Mouse (Mus musculus): ENCODE data around the gene Slc36a4. TPM values are rescaled to one million over a fixed set of nuclear protein-coding genes. Genes with fewer than 3 reads are reported as not detected.

Gene Slc36a4
- polyA plus RNA-seq, 1 experiment from 2014 or later, result 8.8 TPM

DNA sequence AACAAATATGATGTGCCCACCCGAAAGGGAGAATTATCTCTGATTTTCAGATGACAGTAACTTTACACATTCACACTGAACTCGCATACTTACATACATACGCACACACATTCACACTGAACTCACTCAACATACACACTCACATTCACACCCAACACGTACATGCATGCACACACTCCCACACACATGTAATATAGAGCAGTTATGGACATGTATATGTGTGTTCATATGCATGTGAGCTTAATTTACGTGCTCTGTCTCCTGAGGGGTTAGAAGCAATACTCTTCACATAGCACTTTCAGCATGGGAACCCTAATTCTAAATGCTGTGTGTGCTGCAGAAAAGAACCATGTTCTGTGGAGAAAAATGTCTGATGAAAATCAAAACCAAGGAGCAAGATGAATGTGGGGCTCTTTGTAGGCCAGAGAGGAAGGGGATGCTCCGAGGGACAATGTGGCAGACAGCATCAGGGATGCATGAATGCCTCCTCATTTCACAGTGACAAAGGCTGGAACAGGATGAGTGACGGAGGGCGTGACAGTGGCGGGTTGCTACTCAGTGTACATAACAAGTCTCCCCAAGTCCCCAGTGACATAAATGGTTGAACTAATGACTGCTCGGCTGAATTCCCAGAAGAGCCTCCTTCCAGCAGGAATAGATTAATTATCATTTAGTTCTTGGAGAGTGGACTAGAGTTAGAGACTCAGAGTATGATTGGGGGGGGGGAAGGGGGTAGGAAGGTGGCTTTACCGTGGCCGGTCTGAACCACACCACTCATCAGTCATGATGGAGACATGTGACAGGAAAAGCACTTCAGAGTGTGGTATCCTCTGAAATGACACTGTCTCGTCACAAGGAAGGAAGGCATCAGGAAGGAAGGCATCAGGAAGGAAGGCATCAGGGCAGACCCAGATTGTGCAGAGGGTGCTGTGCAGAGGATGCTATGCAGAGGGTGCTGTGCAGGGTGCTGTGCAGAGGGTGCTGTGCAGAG lies 22.5 kb downstream of the Slc36a4 start:
- H3K4me3 ChIP-seq (replicated peaks), result no peak overlapping the region
- H3K4me2 ChIP-seq (replicated peaks), result no peak overlapping the region
- 87% methylated on average over 13 of the region's 13 CpGs for WGBS
- no peaks in the 10 kb centered on the region for H3K9me3 ChIP-seq
- H3K9ac ChIP-seq, result no peak overlapping the region
- H3K36me3 ChIP-seq, result peaks cover 6% of the 10 kb centered on the region; the same call in 1 of the 2 replicates
- H3K4me1 ChIP-seq (replicated peaks), result no peaks in the 10 kb centered on the region
- no peaks in the 10 kb centered on the region for H3K27me3 ChIP-seq (replicated peaks)
- ATAC-seq, result no peak
- H3K27ac ChIP-seq, result no peak overlapping the region

DNA sequence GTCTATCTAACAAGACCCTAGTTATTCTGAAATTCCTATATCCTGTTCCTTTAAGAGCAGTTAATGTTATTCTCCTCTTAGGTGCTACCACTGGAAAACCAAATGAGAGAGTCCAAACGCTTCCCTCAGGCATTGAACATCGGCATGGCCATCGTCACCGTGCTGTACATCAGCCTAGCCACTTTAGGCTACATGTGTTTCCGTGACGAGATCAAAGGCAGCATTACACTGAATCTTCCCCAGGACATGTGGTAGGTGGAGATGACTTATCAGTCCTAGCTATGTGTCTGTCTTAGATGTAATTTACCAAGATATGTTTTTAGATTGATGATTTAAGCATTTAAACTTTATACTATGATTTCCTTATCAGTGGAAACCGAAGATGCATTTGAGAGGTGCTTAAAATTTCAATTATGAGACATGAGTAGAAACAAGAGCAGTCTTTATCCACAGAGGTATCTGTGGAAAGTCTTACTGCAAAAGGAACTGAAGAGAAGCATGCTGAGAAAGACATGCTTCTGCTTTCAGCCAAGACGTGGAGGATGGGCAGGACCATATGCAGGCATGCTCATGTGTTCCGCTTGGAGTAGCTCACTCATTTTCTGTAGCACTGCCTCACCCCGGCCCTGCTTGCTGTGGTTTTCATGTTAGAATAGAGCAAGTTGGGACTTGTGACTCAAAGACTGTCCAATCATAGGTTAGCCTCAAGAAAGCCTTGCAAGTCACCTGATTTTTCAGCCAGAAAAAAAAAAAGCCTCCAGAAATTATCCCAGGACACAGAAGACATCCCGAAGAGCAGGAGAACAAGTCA lies 24.7 kb downstream of the Slc36a4 start:
- Histone ChIP-seq H3K27ac (no peak overlapping the region), H3K4me2 (replicated peaks) (no peak overlapping the region), H3K9me3 (no peaks in the 10 kb centered on the region), H3K4me3 (replicated peaks) (no peak overlapping the region), H3K9ac (no peak overlapping the region), H3K36me3 (peaks cover 4% of the 10 kb centered on the region; the same call in 1 of the 2 replicates), H3K27me3 (replicated peaks) (no peaks in the 10 kb centered on the region), H3K4me1 (replicated peaks) (no peaks in the 10 kb centered on the region)
- WGBS, result 87% methylated on average over 11 of the region's 11 CpGs
- no peak for ATAC-seq

DNA sequence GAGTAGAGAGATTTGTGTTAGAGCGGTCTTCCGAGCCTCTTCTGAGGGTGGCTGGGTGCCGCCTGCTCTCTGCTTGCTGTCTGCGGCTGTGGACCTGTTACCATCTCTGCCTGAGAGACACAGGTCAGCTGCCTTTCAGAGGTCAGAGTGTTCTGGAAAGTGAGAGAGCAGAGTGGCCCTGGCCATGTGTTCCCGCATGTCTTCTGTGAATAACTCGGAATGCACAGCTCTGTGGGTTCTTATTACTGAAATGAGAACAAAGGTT lies 25.3 kb downstream of the Slc36a4 start:
- no peaks in the 10 kb centered on the region for H3K4me1 ChIP-seq (replicated peaks)
- H3K27me3 ChIP-seq (replicated peaks), result no peaks in the 10 kb centered on the region
- WGBS, result 94% methylated on average over 6 of the region's 6 CpGs
- no peaks in the 10 kb centered on the region for H3K9me3 ChIP-seq
- H3K4me2 ChIP-seq (replicated peaks), result no peak overlapping the region
- H3K36me3 ChIP-seq, result peaks cover 4% of the 10 kb centered on the region; the same call in 1 of the 2 replicates
- H3K4me3 ChIP-seq (replicated peaks), result no peak overlapping the region
- H3K27ac ChIP-seq, result no peak overlapping the region
- H3K9ac ChIP-seq, result no peak overlapping the region
- ATAC-seq, result no peak

DNA sequence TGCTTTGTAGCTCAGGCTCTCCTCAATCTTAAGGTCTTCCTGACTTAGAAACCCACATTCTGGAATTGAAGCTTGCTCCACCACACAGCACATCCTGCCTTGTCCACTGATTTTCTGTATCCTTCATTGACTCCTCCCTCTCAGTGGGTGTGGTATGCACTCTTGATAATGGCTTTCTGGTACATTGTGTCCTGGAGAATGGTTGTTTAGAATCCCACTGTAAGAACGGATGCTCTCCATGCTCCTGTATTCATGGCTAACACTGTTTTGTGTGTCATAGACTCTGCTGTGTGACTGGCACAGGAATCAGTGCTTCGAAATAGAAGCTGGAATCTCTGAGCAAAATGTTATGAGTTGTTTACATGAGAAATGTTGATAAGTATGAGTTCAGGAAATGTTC lies 28.0 kb downstream of the Slc36a4 start:
- Histone ChIP-seq H3K4me1 (replicated peaks) (no peaks in the 10 kb centered on the region), H3K9ac (no peak overlapping the region), H3K4me2 (replicated peaks) (no peak overlapping the region), H3K4me3 (replicated peaks) (no peak overlapping the region), H3K27me3 (replicated peaks) (no peaks in the 10 kb centered on the region), H3K36me3 (peaks cover 4% of the 10 kb centered on the region; the same call in 1 of the 2 replicates), H3K27ac (no peak overlapping the region), H3K9me3 (no peaks in the 10 kb centered on the region)
- 80% methylated on average over 2 of the region's 2 CpGs for WGBS
- ATAC-seq, result no peak

DNA sequence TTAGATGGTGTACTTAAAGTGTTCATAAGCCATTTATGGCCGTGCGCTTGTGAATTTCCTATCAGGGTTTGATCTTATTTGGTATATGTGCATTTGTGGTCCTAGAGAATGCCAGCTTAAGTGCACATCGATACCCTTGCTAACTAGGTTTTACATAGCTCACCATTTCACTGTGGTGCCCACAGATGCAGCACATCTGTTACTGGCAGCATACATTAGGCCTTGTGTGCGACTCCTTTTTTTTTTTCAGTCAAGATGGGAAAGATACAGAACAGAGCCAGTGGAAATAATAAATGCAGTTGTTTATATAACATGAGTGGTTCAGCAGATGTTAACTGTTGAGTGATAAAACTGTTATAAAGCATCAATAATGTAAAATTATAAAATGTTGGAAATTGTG lies 31.9 kb downstream of the Slc36a4 start:
- H3K9ac ChIP-seq, result no peak overlapping the region
- 63% methylated on average over 4 of the region's 4 CpGs for WGBS
- no peaks in the 10 kb centered on the region for H3K9me3 ChIP-seq
- no peaks in the 10 kb centered on the region for H3K4me1 ChIP-seq (replicated peaks)
- H3K27me3 ChIP-seq (replicated peaks), result no peaks in the 10 kb centered on the region
- H3K36me3 ChIP-seq, result 0 out of 2 replicates have a peak, but pooled peaks cover 1% of the 10 kb centered on the region
- ATAC-seq, result no peak
- no peak overlapping the region for H3K4me2 ChIP-seq (replicated peaks)
- H3K4me3 ChIP-seq (replicated peaks), result no peak overlapping the region
- no peak overlapping the region for H3K27ac ChIP-seq

DNA sequence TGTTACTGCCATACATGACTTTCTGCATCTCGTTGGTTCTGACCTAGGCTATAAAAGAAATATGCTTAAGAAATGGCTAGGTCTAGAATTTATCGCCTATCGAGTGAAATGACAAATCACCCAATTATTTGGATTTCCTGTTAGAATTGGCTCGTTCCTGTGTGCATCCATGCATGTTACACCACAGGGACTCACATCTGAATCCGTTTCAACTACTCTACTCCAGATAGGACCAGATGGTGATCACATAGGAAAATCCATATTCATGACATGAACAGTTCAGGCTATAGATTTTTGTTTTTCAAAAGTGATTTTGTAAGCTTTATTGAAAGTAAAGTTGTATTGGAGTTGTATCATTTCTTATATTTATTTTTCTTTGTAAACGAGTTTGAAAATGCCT lies 32.4 kb downstream of the Slc36a4 start:
- Histone ChIP-seq H3K9me3 (no peaks in the 10 kb centered on the region), H3K27ac (no peak overlapping the region), H3K4me2 (replicated peaks) (no peak overlapping the region), H3K4me1 (replicated peaks) (no peaks in the 10 kb centered on the region), H3K27me3 (replicated peaks) (no peaks in the 10 kb centered on the region), H3K4me3 (replicated peaks) (no peak overlapping the region), H3K9ac (no peak overlapping the region), H3K36me3 (no peaks in the 10 kb centered on the region)
- WGBS, result 60% methylated on average over 6 of the region's 6 CpGs
- ATAC-seq, result no peak

DNA sequence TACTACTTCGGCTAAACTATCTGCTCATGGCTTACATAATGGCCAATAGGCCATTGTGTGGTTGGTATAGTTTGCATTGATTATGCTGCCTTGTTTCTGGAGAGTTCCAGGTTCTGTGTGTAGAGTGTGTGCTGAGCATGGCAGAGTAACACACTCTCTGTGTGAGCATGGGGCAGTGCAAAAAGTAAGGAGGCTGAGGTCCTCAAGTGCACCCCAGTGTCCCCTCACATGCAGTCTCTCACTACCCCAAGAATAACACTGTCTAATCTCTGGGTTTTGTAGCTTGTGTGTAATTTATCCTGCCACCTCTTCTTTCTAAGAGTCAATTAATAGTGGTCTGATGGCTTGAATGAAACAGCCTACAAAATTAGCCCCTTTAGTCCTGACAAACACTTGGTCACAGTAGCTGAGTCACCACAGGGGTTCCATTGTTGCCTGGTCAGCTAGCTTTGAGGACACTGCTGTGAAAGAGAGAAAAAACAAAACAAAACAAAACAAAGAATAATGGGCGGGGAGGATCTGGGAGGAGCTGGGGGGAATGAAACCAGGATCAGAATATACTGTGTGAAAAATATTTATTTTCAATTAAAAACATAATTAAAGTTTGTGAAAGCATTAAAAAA lies 36.6 kb downstream of the Slc36a4 start:
- Histone ChIP-seq H3K36me3 (no peaks in the 10 kb centered on the region), H3K4me3 (replicated peaks) (no peak overlapping the region), H3K9ac (no peak overlapping the region), H3K27me3 (replicated peaks) (no peaks in the 10 kb centered on the region), H3K27ac (no peak overlapping the region), H3K4me2 (replicated peaks) (no peak overlapping the region), H3K4me1 (replicated peaks) (no peaks in the 10 kb centered on the region), H3K9me3 (no peaks in the 10 kb centered on the region)
- WGBS, result 78% methylated on average over 2 of the region's 2 CpGs
- ATAC-seq, result no peak

- 76% methylated on average over 7 of the region's 7 CpGs for WGBS
- Histone ChIP-seq H3K4me1 (replicated peaks) (no peaks in the 10 kb centered on the region), H3K27ac (no peak overlapping the region), H3K4me2 (replicated peaks) (no peak overlapping the region), H3K27me3 (replicated peaks) (no peaks in the 10 kb centered on the region), H3K4me3 (replicated peaks) (no peak overlapping the region), H3K36me3 (no peaks in the 10 kb centered on the region), H3K9me3 (no peaks in the 10 kb centered on the region), H3K9ac (no peak overlapping the region)
- ATAC-seq, result no peak
These were observed 37.1 kb downstream of the Slc36a4 start for GRCm38 (mm10) chr9:15746636-15747035.

GRCm38 (mm10) chr9:15748383-15748782 lies 38.8 kb downstream of the Slc36a4 start:
- WGBS, result 64% methylated on average over 5 of the region's 5 CpGs
- no peak overlapping the region for H3K4me3 ChIP-seq (replicated peaks)
- no peaks in the 10 kb centered on the region for H3K9me3 ChIP-seq
- no peaks in the 10 kb centered on the region for H3K36me3 ChIP-seq
- no peaks in the 10 kb centered on the region for H3K4me1 ChIP-seq (replicated peaks)
- H3K27me3 ChIP-seq (replicated peaks), result no peaks in the 10 kb centered on the region
- H3K9ac ChIP-seq, result no peak overlapping the region
- H3K27ac ChIP-seq, result no peak overlapping the region
- H3K4me2 ChIP-seq (replicated peaks), result no peak overlapping the region
- ATAC-seq, result no peak

DNA sequence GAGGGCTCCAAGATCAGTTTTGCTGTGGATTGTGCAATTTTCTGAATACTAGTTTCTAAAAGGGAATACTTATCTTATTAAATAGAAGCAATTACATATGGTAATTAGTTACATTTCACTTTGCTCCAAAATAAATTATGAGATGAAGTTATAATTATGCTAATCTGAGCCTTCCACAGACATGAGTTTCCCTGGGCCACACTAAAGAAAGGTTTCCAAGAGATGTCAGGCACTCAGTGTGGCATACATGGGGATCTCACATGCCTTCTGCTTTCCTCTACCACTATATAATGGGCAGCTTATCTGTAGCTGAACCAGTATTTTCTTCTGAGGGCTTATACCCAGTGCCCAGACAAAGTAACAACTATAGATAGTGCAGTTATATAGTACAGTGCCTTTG lies 49.8 kb downstream of the Slc36a4 start:
- no peaks in the 10 kb centered on the region for H3K27me3 ChIP-seq (replicated peaks)
- no peaks in the 10 kb centered on the region for H3K36me3 ChIP-seq
- H3K4me2 ChIP-seq (replicated peaks), result no peak overlapping the region
- no peak overlapping the region for H3K4me3 ChIP-seq (replicated peaks)
- no peaks in the 10 kb centered on the region for H3K9me3 ChIP-seq
- H3K9ac ChIP-seq, result no peak overlapping the region
- H3K27ac ChIP-seq, result no peak overlapping the region
- no peaks in the 10 kb centered on the region for H3K4me1 ChIP-seq (replicated peaks)
- ATAC-seq, result no peak

- ATAC-seq, result no peak
- no peak overlapping the region for H3K9ac ChIP-seq
- 70% methylated on average over 5 of the region's 5 CpGs for WGBS
- no peaks in the 10 kb centered on the region for H3K4me1 ChIP-seq (replicated peaks)
- no peaks in the 10 kb centered on the region for H3K9me3 ChIP-seq
- H3K4me3 ChIP-seq (replicated peaks), result no peak overlapping the region
- H3K27me3 ChIP-seq (replicated peaks), result no peaks in the 10 kb centered on the region
- H3K27ac ChIP-seq, result no peak overlapping the region
- no peak overlapping the region for H3K4me2 ChIP-seq (replicated peaks)
- no peaks in the 10 kb centered on the region for H3K36me3 ChIP-seq
These were observed 56.8 kb downstream of the Slc36a4 start for GRCm38 (mm10) chr9:15766379-15766778.

DNA sequence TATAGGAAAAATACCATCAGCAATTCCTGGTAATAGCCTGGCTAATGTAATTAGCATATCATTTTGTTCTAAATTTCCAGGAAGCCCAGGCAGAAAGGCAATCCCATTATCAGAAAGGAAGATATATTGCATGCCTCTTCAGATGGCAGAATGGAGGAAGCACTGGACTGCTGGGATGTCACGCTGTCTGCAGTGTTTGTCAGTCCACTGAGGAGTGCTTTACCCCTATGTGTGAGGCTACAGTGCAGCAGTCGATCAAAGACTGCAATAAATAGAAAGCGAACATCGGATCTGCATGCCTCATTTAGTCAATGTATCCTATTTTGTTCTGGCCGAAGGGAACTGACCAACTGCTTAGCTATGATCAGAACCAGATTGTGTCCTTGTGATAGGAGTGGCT lies 57.3 kb downstream of the Slc36a4 start:
- Histone ChIP-seq H3K9me3 (no peaks in the 10 kb centered on the region), H3K4me2 (replicated peaks) (no peak overlapping the region), H3K4me3 (replicated peaks) (no peak overlapping the region), H3K36me3 (no peaks in the 10 kb centered on the region), H3K4me1 (replicated peaks) (no peaks in the 10 kb centered on the region), H3K9ac (no peak overlapping the region), H3K27me3 (replicated peaks) (no peaks in the 10 kb centered on the region), H3K27ac (no peak overlapping the region)
- ATAC-seq, result no peak
- WGBS, result 79% methylated on average over 5 of the region's 5 CpGs

All from intestine, embryonic 15.5 days (tissue).